Mouse (Mus musculus) heart, embryonic 13.5 days (tissue): ENCODE measurements at regions not wholly inside any gene's neighbourhood (a gene's known extent, or its start where the extent isn't known, plus 50 kb on each side); places are given as distances from the start of the nearest gene placed in this dataset.

Source experiments
- ATAC-seq: fragments of 200-750 bp; cut with Nextera tagmentation; 2 replicates; pipeline ENCODE4 v1.8.0; 2017; ENCODE audit warnings: moderate TSS enrichment; ENCODE audit not compliant: insufficient number of reproducible peaks, low FRiP score, low TSS enrichment; ENCODE audit errors: extremely low read depth
- H3K27ac ChIP-seq: fragments of 300-500 bp; sonication (generic); replicated peaks from 2 replicates; pipeline ENCODE4 v1.5.1; 2015; ENCODE audit warnings: moderate library complexity, mild to moderate bottlenecking, inconsistent platforms
- H3K27me3 ChIP-seq: fragments of 300-500 bp; sonication (generic); replicated peaks from 2 replicates; pipeline ENCODE4 v1.6.1; 2015; ENCODE audit warnings: mild to moderate bottlenecking, inconsistent platforms
- H3K36me3 ChIP-seq: fragments of 300-500 bp; sonication (generic); 2 replicates; pipeline ENCODE4 v1.6.1; 2015; ENCODE audit warnings: mild to moderate bottlenecking, inconsistent platforms
- H3K4me1 ChIP-seq: fragments of 300-500 bp; sonication (generic); 2 replicates; pipeline ENCODE4 v1.6.1; 2015; ENCODE audit warnings: inconsistent platforms
- H3K4me2 ChIP-seq: fragments of 300-500 bp; sonication (generic); 2 replicates; pipeline ENCODE4 v1.6.1; 2015; ENCODE audit warnings: inconsistent platforms, mild to moderate bottlenecking, moderate library complexity
- H3K4me3 ChIP-seq: fragments of 300-500 bp; sonication (generic); 2 replicates; pipeline ENCODE4 v1.5.1; 2015; ENCODE audit warnings: moderate library complexity, mild to moderate bottlenecking, inconsistent platforms
- H3K9ac ChIP-seq: fragments of 300-500 bp; sonication (generic); 2 replicates; pipeline ENCODE4 v1.6.1; 2015; ENCODE audit warnings: inconsistent platforms, mild to moderate bottlenecking, moderate library complexity
- H3K9me3 ChIP-seq: fragments of 300-500 bp; sonication (generic); 2 replicates; pipeline ENCODE4 v1.6.1; 2016; ENCODE audit warnings: inconsistent platforms
- WGBS: fragments of 180-500 bp; shearing (Covaris S2); methylation state at CpG from one replicate; pipeline ENCODE4 v1.1.7; 2015; ENCODE audit warnings: mixed read lengths; 5-methylcytosine and 5-hydroxymethylcytosine counted together

- Histone ChIP-seq H3K36me3 (no peaks in the 10 kb centered on the region), H3K9me3 (no peaks in the 10 kb centered on the region), H3K4me1 (peaks cover 19% of the 10 kb centered on the region), H3K9ac (peak overlapping the region; percentile 65; the same call in 1 of the 2 replicates), H3K4me3 (peak overlapping the region; percentile 26), H3K27ac (peak overlapping the region; percentile 87), H3K27me3 (peaks cover 4% of the 10 kb centered on the region; the same call in 1 of the 2 replicates), H3K4me2 (peak overlapping the region; percentile 61)
- WGBS, result 10% methylated on average over 4 of the region's 4 CpGs
- ATAC-seq, result no peak
These were observed 153.9 kb upstream of the Npvf start for GRCm38 (mm10) chr6:50808126-50808525.

- WGBS, result 46% methylated on average over 24 of the region's 24 CpGs
- H3K36me3 ChIP-seq, result no peaks in the 10 kb centered on the region
- H3K9me3 ChIP-seq, result no peaks in the 10 kb centered on the region
- H3K4me3 ChIP-seq, result no peak overlapping the region
- ATAC-seq, result no peak
- H3K27ac ChIP-seq, result peak overlapping the region; percentile 87
- H3K9ac ChIP-seq, result peak overlapping the region; percentile 57
- H3K27me3 ChIP-seq, result peaks cover 4% of the 10 kb centered on the region; the same call in 1 of the 2 replicates
- peaks cover 19% of the 10 kb centered on the region for H3K4me1 ChIP-seq
- H3K4me2 ChIP-seq, result peak overlapping the region; percentile 37
These were observed 154.8 kb upstream of the Npvf start for GRCm38 (mm10) chr6:50808811-50809668.

- Histone ChIP-seq H3K9me3 (no peaks in the 10 kb centered on the region), H3K4me2 (peak overlapping the region; percentile 37), H3K36me3 (no peaks in the 10 kb centered on the region), H3K4me3 (no peak overlapping the region), H3K27ac (peak overlapping the region; percentile 87; the same call in 1 of the 2 replicates), H3K9ac (peak overlapping the region; percentile 57), H3K4me1 (peaks cover 19% of the 10 kb centered on the region), H3K27me3 (peaks cover 4% of the 10 kb centered on the region; the same call in 1 of the 2 replicates)
- WGBS, result 18% methylated on average over 4 of the region's 4 CpGs
- ATAC-seq, result no peak
These were observed 155.4 kb upstream of the Npvf start for GRCm38 (mm10) chr6:50809669-50809983.

GRCm38 (mm10) chr6:50814936-50815500, 160.8 kb upstream of the Npvf start:
- no peak overlapping the region for H3K4me2 ChIP-seq
- H3K4me1 ChIP-seq, result peaks cover 15% of the 10 kb centered on the region
- no peaks in the 10 kb centered on the region for H3K9me3 ChIP-seq
- no peak overlapping the region for H3K4me3 ChIP-seq
- no peaks in the 10 kb centered on the region for H3K36me3 ChIP-seq
- no peak for ATAC-seq
- H3K27ac ChIP-seq, result no peak overlapping the region
- 73% methylated on average over 10 of the region's 10 CpGs for WGBS
- H3K27me3 ChIP-seq, result no peaks in the 10 kb centered on the region
- no peak overlapping the region for H3K9ac ChIP-seq

GRCm38 (mm10) chr6:50815579-50815978, 161.3 kb upstream of the Npvf start:
- no peaks in the 10 kb centered on the region for H3K36me3 ChIP-seq
- H3K4me2 ChIP-seq, result no peak overlapping the region
- WGBS, result 63% methylated on average over 8 of the region's 8 CpGs
- ATAC-seq, result no peak
- 0 out of 2 replicates have a peak overlapping the region, but pooled peaks have one; percentile 32 for H3K27ac ChIP-seq
- no peaks in the 10 kb centered on the region for H3K27me3 ChIP-seq
- H3K4me3 ChIP-seq, result no peak overlapping the region
- H3K4me1 ChIP-seq, result peaks cover 20% of the 10 kb centered on the region
- no peak overlapping the region for H3K9ac ChIP-seq
- no peaks in the 10 kb centered on the region for H3K9me3 ChIP-seq

GRCm38 (mm10) chr6:50817430-50817829, 163.2 kb upstream of the Npvf start:
- Histone ChIP-seq H3K4me1 (peaks cover 34% of the 10 kb centered on the region), H3K9ac (no peak overlapping the region), H3K27ac (no peak overlapping the region), H3K27me3 (peaks cover 10% of the 10 kb centered on the region), H3K4me3 (no peak overlapping the region), H3K36me3 (no peaks in the 10 kb centered on the region), H3K4me2 (no peak overlapping the region), H3K9me3 (no peaks in the 10 kb centered on the region)
- WGBS, result 67% methylated on average over 10 of the region's 10 CpGs
- ATAC-seq, result no peak

- Histone ChIP-seq H3K4me1 (peaks cover 40% of the 10 kb centered on the region), H3K9ac (no peak overlapping the region), H3K4me3 (no peak overlapping the region), H3K9me3 (no peaks in the 10 kb centered on the region), H3K27ac (no peak overlapping the region), H3K27me3 (peaks cover 15% of the 10 kb centered on the region), H3K4me2 (no peak overlapping the region), H3K36me3 (no peaks in the 10 kb centered on the region)
- WGBS, result 93% methylated on average over 5 of the region's 5 CpGs
- no peak for ATAC-seq
These were observed 164.2 kb upstream of the Npvf start for GRCm38 (mm10) chr6:50818433-50818832.

GRCm38 (mm10) chr6:50818891-50819541, 164.8 kb upstream of the Npvf start:
- Histone ChIP-seq H3K4me1 (peaks cover 44% of the 10 kb centered on the region), H3K9me3 (no peaks in the 10 kb centered on the region), H3K27me3 (peaks cover 17% of the 10 kb centered on the region), H3K27ac (no peak overlapping the region), H3K36me3 (no peaks in the 10 kb centered on the region), H3K9ac (no peak overlapping the region), H3K4me3 (no peak overlapping the region), H3K4me2 (no peak overlapping the region)
- ATAC-seq, result no peak
- WGBS, result 55% methylated on average over 10 of the region's 10 CpGs

GRCm38 (mm10) chr6:50821401-50822235, 167.4 kb upstream of the Npvf start:
- no peak overlapping the region for H3K4me2 ChIP-seq
- H3K27me3 ChIP-seq, result peaks cover 37% of the 10 kb centered on the region
- H3K9ac ChIP-seq, result no peak overlapping the region
- H3K9me3 ChIP-seq, result no peaks in the 10 kb centered on the region
- peaks cover 35% of the 10 kb centered on the region for H3K4me1 ChIP-seq
- no peak overlapping the region for H3K4me3 ChIP-seq
- 58% methylated on average over 12 of the region's 12 CpGs for WGBS
- H3K36me3 ChIP-seq, result no peaks in the 10 kb centered on the region
- ATAC-seq, result no peak
- peak overlapping the region; percentile 36; the same call in 1 of the 2 replicates for H3K27ac ChIP-seq

GRCm38 (mm10) chr6:50822236-50823151, 168.3 kb upstream of the Npvf start:
- Histone ChIP-seq H3K4me3 (no peak overlapping the region), H3K36me3 (no peaks in the 10 kb centered on the region), H3K9me3 (no peaks in the 10 kb centered on the region), H3K4me1 (peaks cover 35% of the 10 kb centered on the region), H3K27ac (no peak overlapping the region), H3K9ac (no peak overlapping the region), H3K4me2 (no peak overlapping the region), H3K27me3 (peaks cover 37% of the 10 kb centered on the region)
- ATAC-seq, result no peak
- 52% methylated on average over 18 of the region's 18 CpGs for WGBS
